In the genomic region with DNA sequence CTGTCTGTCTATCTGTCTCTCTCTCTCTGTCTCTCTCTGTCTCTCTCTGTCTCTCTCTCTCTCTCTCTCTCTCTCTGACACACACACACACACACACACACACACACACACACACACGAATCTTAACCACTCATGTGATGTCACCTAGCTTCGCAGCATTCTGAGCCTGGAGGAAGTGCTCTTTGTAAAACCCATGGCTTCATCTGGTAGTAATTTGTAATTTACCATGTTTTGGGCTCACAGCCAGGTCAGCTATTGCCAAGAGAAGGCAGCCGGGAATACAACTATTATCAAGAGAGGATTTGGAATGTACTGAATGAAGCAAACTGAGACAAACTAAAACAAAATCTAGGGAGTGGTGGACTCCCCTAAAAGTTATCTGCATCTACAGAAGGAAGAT, we compare ENCODE assay signal across 15 mouse cellular contexts. TPM values are rescaled to one million over a fixed set of nuclear protein-coding genes. Genes with fewer than 3 reads are reported as not detected.
DNase-seq lines count a peak whose midpoint lies in the region; ATAC-seq lines count a peak whose summit lies in the region.
"Had no signal": no experiment of that assay in that cellular context is flagged by ENCODE, and none has a peak within 500 bp of the region (broad histone marks: within the 10 kb centered on the region; RNA-seq: fewer than 3 reads in every experiment).

No protein-coding gene starts in this region.

- no peaks in the 10 kb centered on the region for H3K9me3 ChIP-seq in forebrain, embryonic 13.5 days (replicated peaks)
- H3K9me3 ChIP-seq in forebrain, embryonic 12.5 days = no peaks in the 10 kb centered on the region
- H3K9me3 ChIP-seq: liver, embryonic 13.5 days had no signal

- ATAC-seq in forebrain, embryonic 13.5 days = 0 out of 2 replicates have a peak, but pooled peaks have one; percentile 38
- no peak for ATAC-seq in forebrain, embryonic 12.5 days (ENCODE audit: low FRiP score)
- ATAC-seq in megakaryocyte progenitor cell, adult 5-6 weeks (replicated peaks; ENCODE audit: poor library complexity) = no peak

- intact Hi-C loops in left cerebral cortex, postnatal 4 days (cut with DNase I) = no loop called here

- H3K4me2 ChIP-seq in forebrain, embryonic 13.5 days = no peak overlapping the region
- no peak overlapping the region for H3K4me2 ChIP-seq in forebrain, embryonic 12.5 days
- H3K4me2 ChIP-seq: liver, embryonic 13.5 days had no signal

- no peak overlapping the region for H3K27ac ChIP-seq in forebrain, embryonic 13.5 days
- H3K27ac ChIP-seq in forebrain, embryonic 12.5 days = no peak overlapping the region
- H3K27ac ChIP-seq: heart, adult 2 months; liver, embryonic 13.5 days had no signal

- no peaks in the 10 kb centered on the region for H3K4me1 ChIP-seq in forebrain, embryonic 13.5 days
- H3K4me1 ChIP-seq in forebrain, embryonic 12.5 days = no peaks in the 10 kb centered on the region
- H3K4me1 ChIP-seq: liver, embryonic 13.5 days had no signal

- H3K4me3 ChIP-seq in forebrain, embryonic 13.5 days = no peak overlapping the region
- H3K4me3 ChIP-seq in forebrain, embryonic 12.5 days (replicated peaks) = no peak overlapping the region
- H3K4me3 ChIP-seq: heart, adult 2 months; liver, embryonic 13.5 days had no signal

- WGBS in forebrain, embryonic 13.5 days = 42% methylated on average over 3 of the region's 3 CpGs
- WGBS in forebrain, embryonic 12.5 days = 65% methylated on average over 3 of the region's 3 CpGs

- no peaks in the 10 kb centered on the region for H3K36me3 ChIP-seq in forebrain, embryonic 13.5 days (ENCODE audit: poor library complexity, severe bottlenecking)
- no peaks in the 10 kb centered on the region for H3K36me3 ChIP-seq in forebrain, embryonic 12.5 days (replicated peaks)
- H3K36me3 ChIP-seq: liver, embryonic 13.5 days had no signal

- H3K9ac ChIP-seq in forebrain, embryonic 13.5 days = no peak overlapping the region
- no peak overlapping the region for H3K9ac ChIP-seq in forebrain, embryonic 12.5 days
- H3K9ac ChIP-seq: liver, embryonic 13.5 days had no signal

- no peaks in the 10 kb centered on the region for H3K27me3 ChIP-seq in forebrain, embryonic 13.5 days
- H3K27me3 ChIP-seq in forebrain, embryonic 12.5 days = no peaks in the 10 kb centered on the region
- H3K27me3 ChIP-seq: liver, embryonic 13.5 days had no signal

- peak; percentile 18 for DNase-seq in left cerebral cortex, postnatal 4 days
- no peak for DNase-seq in left cerebral cortex, adult 9 months (ENCODE audit: low spot score in 2 of 2)
- peak; percentile 53 for DNase-seq in adipocyte (ENCODE audit: low spot score)
- DNase-seq in layer of hippocampus, adult 9-11 months = peak; percentile 5
- DNase-seq in embryo, embryonic 10.5 days (ENCODE audit: low spot score) = no peak
- DNase-seq: heart, adult 2 months; kidney, adult 2 months; liver, embryonic 13.5 days had no signal

RNA-seq across cellular contexts. Expression of a gene that starts 36.9 kb away (rescaled TPM):
- polyA plus RNA-seq in forebrain, embryonic 13.5 days (2015; fragmentation: Nextera tagmentation; extraction: Ambion mirVana) = 15.7 and 24.5 TPM in 2 replicates
- polyA plus RNA-seq in forebrain, embryonic 12.5 days (2016; fragmentation: Nextera tagmentation; extraction: Ambion mirVana) = 25.0 and 55.4 TPM in 2 replicates
- 1 to 10 TPM; 1.7 to 4.8 TPM for total RNA-seq in left cerebral cortex, postnatal 4 days (2021)
- not detected in 2 replicates for total RNA-seq in megakaryocyte progenitor cell, adult 5-6 weeks (2015)
- total RNA-seq in megakaryocyte progenitor cell, adult 5-6 weeks (2017) = not detected in 2 replicates
- total RNA-seq: heart, adult 2 months; hematopoietic stem cell, adult 5-6 weeks; megakaryocyte, adult 5-6 weeks; MEL had no signal
- polyA plus RNA-seq: C2C12; liver, embryonic 13.5 days had no signal

Comparison
In these comparisons a context has a peak if more than half of its experiments do, and no peak if none do; other contexts are left out.
1. DNase-seq: peak in left cerebral cortex, postnatal 4 days (single experiment), adipocyte (single experiment) and layer of hippocampus, adult 9-11 months (single experiment); none in left cerebral cortex, adult 9 months (0 of 2) and embryo, embryonic 10.5 days (single experiment).